Mouse (Mus musculus) neural tube, embryonic 14.5 days (tissue): Measurements from ENCODE around the gene Tef. TPM values are rescaled to one million over a fixed set of nuclear protein-coding genes. Genes with fewer than 3 reads are reported as not detected.

ENCODE experiments used
- ATAC-seq: fragments of 200-750 bp; cut with Nextera tagmentation; 2 replicates; pipeline ENCODE4 v1.8.0; 2017; ENCODE audit warnings: low read depth, mild to moderate bottlenecking, moderate TSS enrichment, moderate library complexity
- H3K27ac ChIP-seq: fragments of 300-500 bp; sonication (generic); 2 replicates; pipeline ENCODE4 v1.5.1; 2014; ENCODE audit warnings: low read depth, mild to moderate bottlenecking, control low read depth, low read length, moderate library complexity, mixed read lengths
- H3K27me3 ChIP-seq: fragments of 300-500 bp; sonication (generic); 2 replicates; pipeline ENCODE4 v1.6.1; 2014; ENCODE audit warnings: low read length; ENCODE audit not compliant: control insufficient read depth, insufficient read depth
- H3K36me3 ChIP-seq: fragments of 300-500 bp; sonication (generic); 2 replicates; pipeline ENCODE4 v1.6.1; 2014; ENCODE audit warnings: low read length, mixed read lengths; ENCODE audit not compliant: control insufficient read depth, insufficient read depth
- H3K4me1 ChIP-seq: fragments of 300-500 bp; sonication (generic); 2 replicates; pipeline ENCODE4 v1.6.1; 2014; ENCODE audit warnings: low read length; ENCODE audit not compliant: control insufficient read depth, insufficient read depth
- H3K4me2 ChIP-seq: fragments of 300-500 bp; sonication (generic); 2 replicates; pipeline ENCODE4 v1.6.1; 2014; ENCODE audit warnings: mild to moderate bottlenecking, low read depth, low read length, control low read depth
- H3K4me3 ChIP-seq: fragments of 300-500 bp; sonication (generic); 2 replicates; pipeline ENCODE4 v1.5.1; 2014; ENCODE audit warnings: low read depth, low read length, control low read depth, mixed read lengths
- H3K9ac ChIP-seq: fragments of 300-500 bp; sonication (generic); replicated peaks from 2 replicates; pipeline ENCODE4 v1.6.1; 2014; ENCODE audit warnings: low read depth, mild to moderate bottlenecking, control low read depth, low read length, mixed read lengths
- H3K9me3 ChIP-seq: fragments of 300-500 bp; sonication (generic); 2 replicates; pipeline ENCODE4 v1.6.1; 2016; ENCODE audit warnings: low read length; ENCODE audit not compliant: control insufficient read depth
- WGBS: fragments of 180-500 bp; shearing (Covaris S2); extraction: QIAGEN DNeasy Blood & Tissue Kit; methylation state at CpG from one replicate; pipeline ENCODE4 v1.1.7; 2014; 5-methylcytosine and 5-hydroxymethylcytosine counted together
- polyA plus RNA-seq: library from polyadenylated mRNA; unstranded; fragments of >200 nt; fragmentation: Nextera tagmentation; extraction: Ambion mirVana; gene quantifications from 2 replicates; pipeline ENCODE4 v1.2.1, GENCODE M21; 2014

Tef gene
- polyA plus RNA-seq, 1 experiment from 2014 or later, result 17.9 TPM

DNA sequence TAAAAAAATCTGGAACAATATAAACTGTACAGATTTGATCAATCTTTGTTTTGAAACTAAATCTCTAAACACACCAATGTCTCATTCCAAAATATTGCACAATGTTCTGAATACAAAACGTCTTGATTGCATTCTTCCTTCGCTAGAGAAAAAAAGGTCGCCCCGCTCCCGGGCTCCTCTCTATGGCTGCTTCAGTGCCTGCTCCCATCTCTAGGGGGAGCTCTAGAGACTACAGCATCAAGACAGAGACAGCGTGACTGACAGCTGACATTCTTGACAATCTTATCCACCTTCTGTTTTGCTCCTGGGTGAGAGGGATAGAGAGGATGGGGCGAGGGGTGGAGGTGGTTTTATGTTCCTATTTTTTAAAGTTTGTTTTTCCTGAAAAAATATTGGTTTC is 46.1 kb downstream of the Tef start:
- Histone ChIP-seq H3K9me3 (no peaks in the 10 kb centered on the region), H3K4me1 (no peaks in the 10 kb centered on the region), H3K27ac (no peak overlapping the region), H3K4me3 (no peak overlapping the region), H3K9ac (no peak overlapping the region), H3K4me2 (no peak overlapping the region), H3K36me3 (peaks cover 23% of the 10 kb centered on the region), H3K27me3 (no peaks in the 10 kb centered on the region)
- no peak for ATAC-seq
- WGBS, result 44% methylated on average over 7 of the region's 7 CpGs

DNA sequence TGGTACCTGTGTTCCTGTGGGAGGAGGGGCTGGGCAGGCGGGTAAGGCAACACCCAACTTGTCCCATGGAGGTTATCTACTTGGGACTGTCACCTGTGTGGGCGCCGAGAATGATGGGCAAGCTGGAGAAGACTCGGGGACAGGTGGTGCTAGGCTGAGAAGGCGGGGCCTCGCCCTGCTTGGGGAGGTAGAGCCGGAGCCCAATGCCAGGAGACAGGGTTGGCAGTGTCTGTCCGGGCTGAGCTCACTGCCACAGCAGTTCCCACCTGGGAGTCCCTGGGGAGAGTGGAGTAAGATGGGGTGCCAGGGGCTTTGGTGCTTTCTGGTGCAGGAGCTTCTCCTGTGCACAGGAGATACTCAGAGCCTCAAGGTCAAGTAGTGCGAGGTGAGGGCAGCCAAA is 46.9 kb downstream of the Tef start:
- no peaks in the 10 kb centered on the region for H3K4me1 ChIP-seq
- H3K27ac ChIP-seq, result no peak overlapping the region
- H3K4me2 ChIP-seq, result no peak overlapping the region
- H3K36me3 ChIP-seq, result peaks cover 23% of the 10 kb centered on the region
- no peak for ATAC-seq
- H3K9ac ChIP-seq, result no peak overlapping the region
- no peak overlapping the region for H3K4me3 ChIP-seq
- H3K27me3 ChIP-seq, result no peaks in the 10 kb centered on the region
- WGBS, result 81% methylated on average over 9 of the region's 9 CpGs
- H3K9me3 ChIP-seq, result no peaks in the 10 kb centered on the region

DNA sequence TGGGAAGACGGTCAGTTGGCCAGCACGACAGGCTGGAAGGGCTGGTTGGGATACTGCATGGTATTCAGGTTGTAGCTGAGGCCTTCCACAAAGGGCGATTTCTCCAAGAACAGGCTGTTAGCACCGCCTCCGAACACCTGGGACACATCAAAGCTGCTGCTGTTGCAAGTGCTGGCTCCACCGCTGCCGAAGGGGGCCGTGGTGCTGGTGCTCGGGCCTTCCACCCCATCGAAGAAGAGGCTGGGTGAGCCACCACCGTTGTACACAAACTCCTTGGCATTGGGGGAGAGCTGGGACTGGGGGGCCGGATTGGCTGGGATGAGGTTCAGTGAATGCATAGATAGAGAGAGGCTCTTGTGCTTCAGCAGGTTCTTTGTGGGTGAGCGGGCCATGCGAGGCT is 48.5 kb downstream of the Tef start:
- H3K27ac ChIP-seq, result no peak overlapping the region
- peaks cover 23% of the 10 kb centered on the region for H3K36me3 ChIP-seq
- ATAC-seq, result no peak
- H3K4me1 ChIP-seq, result peaks cover 3% of the 10 kb centered on the region; the same call in 1 of the 2 replicates
- H3K9me3 ChIP-seq, result no peaks in the 10 kb centered on the region
- no peak overlapping the region for H3K4me2 ChIP-seq
- H3K27me3 ChIP-seq, result no peaks in the 10 kb centered on the region
- 87% methylated on average over 14 of the region's 14 CpGs for WGBS
- no peak overlapping the region for H3K9ac ChIP-seq
- H3K4me3 ChIP-seq, result no peak overlapping the region

DNA sequence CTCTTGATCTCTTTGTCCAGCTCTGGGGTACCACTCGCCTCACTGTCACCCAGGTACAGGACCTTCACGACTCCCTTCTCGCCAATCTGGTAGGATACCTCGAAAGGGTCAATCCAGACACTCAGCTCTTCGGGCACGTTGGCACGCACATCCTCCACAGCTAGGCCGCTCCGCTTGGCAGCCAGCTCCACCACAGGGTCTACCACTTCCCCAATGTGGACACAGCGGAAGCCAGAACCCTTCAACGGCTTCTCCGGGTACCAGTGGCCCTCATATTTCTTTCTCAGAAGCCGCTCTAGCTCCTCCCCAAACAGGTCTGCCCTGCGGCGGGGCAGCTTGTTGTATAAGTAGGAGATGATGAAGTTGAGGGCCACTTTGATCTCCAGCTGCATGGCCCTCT is 49.2 kb downstream of the Tef start:
- H3K9me3 ChIP-seq, result no peaks in the 10 kb centered on the region
- 97% methylated on average over 15 of the region's 15 CpGs for WGBS

DNA sequence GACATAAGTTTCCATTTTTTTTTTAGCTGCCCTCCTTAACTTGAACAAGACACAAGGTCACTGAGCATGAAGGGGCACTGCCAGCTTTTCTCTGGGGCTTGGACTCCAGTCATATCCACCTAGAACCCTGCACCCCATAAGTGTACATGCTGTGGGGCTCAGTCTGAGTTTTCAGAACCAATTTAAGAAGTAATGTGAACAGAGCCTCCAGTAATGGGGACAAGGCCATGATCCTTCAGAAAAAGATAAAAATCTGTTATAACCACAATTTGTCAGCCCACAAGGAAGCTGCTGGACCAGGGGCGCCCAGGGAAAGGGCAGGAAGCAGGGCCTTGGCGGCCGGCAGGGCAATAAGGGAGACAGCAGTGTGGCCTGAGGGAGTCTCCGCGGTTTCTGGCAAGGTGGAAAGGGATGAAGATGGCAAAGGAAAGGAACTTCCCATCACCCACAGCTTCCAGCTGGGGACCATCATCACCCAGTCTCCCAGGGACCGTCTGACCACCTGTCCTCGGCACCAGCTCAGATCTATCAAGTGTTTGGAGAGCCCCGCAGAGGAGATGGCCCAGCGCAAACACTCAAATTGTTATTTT is 50.3 kb downstream of the Tef start:
- peaks cover 20% of the 10 kb centered on the region for H3K36me3 ChIP-seq
- 91% methylated on average over 9 of the region's 9 CpGs for WGBS
- no peaks in the 10 kb centered on the region for H3K27me3 ChIP-seq

More for the DNA sequence above, 49.2 kb downstream of the Tef start:
- Histone ChIP-seq H3K27ac (no peak overlapping the region), H3K9ac (no peak overlapping the region), H3K4me3 (no peak overlapping the region), H3K4me2 (no peak overlapping the region), H3K27me3 (no peaks in the 10 kb centered on the region), H3K4me1 (peaks cover 3% of the 10 kb centered on the region; the same call in 1 of the 2 replicates), H3K36me3 (peaks cover 23% of the 10 kb centered on the region)
- ATAC-seq, result no peak

DNA sequence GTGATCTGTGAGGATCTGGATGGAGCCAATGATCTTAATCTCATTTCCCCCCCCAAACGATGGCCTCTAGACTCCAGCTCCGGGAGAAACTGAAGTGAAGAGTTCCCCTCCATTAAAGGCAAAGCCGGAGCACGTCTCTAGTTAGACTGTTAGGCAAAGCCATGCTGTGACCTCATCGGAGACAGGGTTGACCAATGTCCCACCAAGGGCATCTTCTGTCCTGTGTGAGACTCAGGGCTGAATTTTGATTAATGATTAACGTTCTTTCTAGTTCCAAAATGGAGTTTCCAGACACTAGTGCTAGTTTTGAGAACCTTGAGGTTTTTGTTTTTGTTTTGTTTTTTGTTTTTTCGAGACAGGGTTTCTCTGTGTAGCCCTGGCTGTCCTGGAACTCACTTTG is 50.9 kb downstream of the Tef start:
- Histone ChIP-seq H3K9ac (no peak overlapping the region), H3K27me3 (no peaks in the 10 kb centered on the region), H3K4me2 (no peak overlapping the region), H3K9me3 (no peaks in the 10 kb centered on the region), H3K4me3 (no peak overlapping the region), H3K27ac (no peak overlapping the region), H3K4me1 (peaks cover 8% of the 10 kb centered on the region; the same call in 1 of the 2 replicates), H3K36me3 (peaks cover 17% of the 10 kb centered on the region)
- 93% methylated on average over 7 of the region's 7 CpGs for WGBS
- ATAC-seq, result no peak

More for the DNA sequence above, 50.3 kb downstream of the Tef start:
- no peak for ATAC-seq
- Histone ChIP-seq H3K4me2 (no peak overlapping the region), H3K9me3 (no peaks in the 10 kb centered on the region), H3K4me3 (no peak overlapping the region), H3K27ac (no peak overlapping the region), H3K4me1 (peaks cover 8% of the 10 kb centered on the region; the same call in 1 of the 2 replicates), H3K9ac (no peak overlapping the region)

DNA sequence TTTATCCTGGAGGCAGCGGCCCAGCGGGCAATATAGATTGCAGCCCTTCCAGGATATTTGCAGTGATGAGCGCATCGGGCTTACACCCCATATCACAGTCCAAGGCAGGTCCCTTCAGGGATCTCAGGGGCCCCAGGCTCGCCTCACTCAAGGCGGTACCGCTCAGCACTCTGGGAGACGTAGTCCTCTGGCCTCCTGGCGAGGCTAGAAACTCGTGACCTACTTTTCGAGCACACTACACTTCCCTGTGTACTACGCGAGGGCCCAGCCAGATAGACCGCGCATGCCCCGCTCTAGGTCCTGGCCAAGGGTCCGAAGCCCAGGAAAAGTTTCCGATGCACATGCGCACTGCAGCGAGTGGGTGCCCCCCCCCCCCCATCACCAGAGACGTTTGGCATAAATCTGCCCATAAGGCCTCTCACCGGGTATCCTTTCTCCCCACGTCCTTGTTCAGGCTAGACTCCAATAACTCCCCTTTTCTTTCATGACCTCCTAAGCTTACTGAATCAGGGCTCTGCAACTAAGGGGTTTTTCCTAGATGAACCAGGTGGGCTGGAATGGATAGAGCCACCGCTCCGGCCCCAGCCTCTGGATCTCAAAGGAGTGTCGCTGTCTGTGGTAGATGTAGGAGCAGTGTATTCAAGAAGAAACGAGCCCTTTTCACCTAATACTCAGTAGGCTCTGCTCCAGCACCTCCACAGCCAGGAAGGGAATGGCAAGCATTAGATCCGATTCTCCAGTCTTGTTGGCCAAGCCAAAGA is 54.0 kb downstream of the Tef start:
- H3K4me3 ChIP-seq, result peak overlapping the region; percentile 65
- no peaks in the 10 kb centered on the region for H3K27me3 ChIP-seq
- peak overlapping the region; percentile 67 for H3K27ac ChIP-seq
- H3K9ac ChIP-seq, result peak overlapping the region; percentile 59
- no peaks in the 10 kb centered on the region for H3K9me3 ChIP-seq
- peak; percentile 91 for ATAC-seq
- WGBS, result under 1% methylated on average over 28 of the region's 28 CpGs
- H3K4me1 ChIP-seq, result peaks cover 11% of the 10 kb centered on the region; the same call in 1 of the 2 replicates
- peak overlapping the region; percentile 98 for H3K4me2 ChIP-seq
- H3K36me3 ChIP-seq, result peaks cover 6% of the 10 kb centered on the region

DNA sequence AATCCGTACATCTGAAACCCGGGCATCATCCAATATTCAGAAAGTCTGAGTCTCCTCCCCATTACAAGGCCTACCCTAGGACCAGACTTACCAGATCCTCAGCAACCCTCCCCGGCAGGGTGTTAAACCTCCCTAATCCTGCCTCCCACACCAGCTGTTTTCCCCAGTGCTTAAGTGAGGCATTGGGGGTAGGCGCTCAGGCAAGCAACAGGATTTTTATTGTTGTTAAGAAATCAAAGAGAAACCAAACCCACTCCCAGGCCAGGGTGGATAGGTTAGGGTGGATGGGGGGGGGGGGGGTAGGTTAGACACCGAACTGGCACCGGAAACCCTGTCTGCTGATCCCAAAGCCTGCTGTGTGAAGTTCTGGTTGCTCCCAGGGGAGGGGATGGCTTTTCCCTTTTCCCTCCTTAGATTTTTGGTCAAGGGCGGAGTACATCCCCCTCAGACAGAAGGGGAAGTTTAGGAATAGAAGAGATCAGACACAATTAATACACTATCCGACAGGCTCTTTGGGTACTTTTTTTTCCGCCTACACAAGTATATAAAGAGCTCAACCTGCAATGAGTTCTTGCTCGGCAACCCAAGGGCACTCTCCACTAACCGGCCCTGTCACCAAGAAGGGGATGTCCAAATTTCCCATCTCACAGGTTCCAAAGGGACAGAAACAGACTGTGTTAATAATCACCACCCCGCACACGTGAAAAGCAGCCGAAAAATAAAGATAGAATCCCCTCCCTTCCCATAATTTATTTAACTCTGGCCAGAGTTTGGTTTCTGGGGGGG is 54.9 kb downstream of the Tef start:
- peaks cover 11% of the 10 kb centered on the region; the same call in 1 of the 2 replicates for H3K4me1 ChIP-seq
- H3K27me3 ChIP-seq, result no peaks in the 10 kb centered on the region
- peak overlapping the region; percentile 98 for H3K4me2 ChIP-seq
- peak overlapping the region; percentile 59 for H3K9ac ChIP-seq
- peak overlapping the region; percentile 67 for H3K27ac ChIP-seq
- ATAC-seq, result no peak
- no peaks in the 10 kb centered on the region for H3K9me3 ChIP-seq
- 1% methylated on average over 14 of the region's 14 CpGs for WGBS
- no peaks in the 10 kb centered on the region; the same call in 1 of the 2 replicates for H3K36me3 ChIP-seq
- peak overlapping the region; percentile 65 for H3K4me3 ChIP-seq
